In genomic region chr2:78048030-78048705, GRCm38 (mm10) we compare ENCODE assay signal across 8 mouse cellular contexts.
DNase-seq lines count a peak whose midpoint lies in the region; ATAC-seq and TF ChIP-seq lines count a peak whose summit lies in the region.

No protein-coding gene starts in this region.

- peak overlapping the region; percentile 56 for H3K4me2 ChIP-seq in forebrain, embryonic 13.5 days

- H3K36me3 ChIP-seq in liver, adult 2 months (ENCODE audit: control insufficient read depth, insufficient read depth, low read length): no peaks in the 10 kb centered on the region
- H3K36me3 ChIP-seq in forebrain, embryonic 13.5 days (ENCODE audit: poor library complexity, severe bottlenecking): no peaks in the 10 kb centered on the region

- TF ChIP-seq CTCF in liver, adult 2 months (IDR thresholded peaks at IDR 0.05; ENCODE audit: low read depth, low read length): peak; percentile 60

- 40% methylated on average over 11 of the region's 11 CpGs for WGBS in liver, adult 2 months
- WGBS in forebrain, embryonic 13.5 days: 38% methylated on average over 11 of the region's 11 CpGs

- no peaks in the 10 kb centered on the region for H3K79me2 ChIP-seq in liver, adult 2 months (ENCODE audit: control insufficient read depth, insufficient read depth, low read length)

- TF ChIP-seq POLR2A in liver, adult 2 months (IDR thresholded peaks at IDR 0.05; ENCODE audit: extremely low read depth, insufficient read depth, low read length): no peak

- no peaks in the 10 kb centered on the region for H3K9me3 ChIP-seq in forebrain, embryonic 13.5 days (replicated peaks)

- no peak overlapping the region for H3K9ac ChIP-seq in liver, adult 2 months (ENCODE audit: low read depth, low read length)
- H3K9ac ChIP-seq in forebrain, embryonic 13.5 days: no peak overlapping the region

- H3K27ac ChIP-seq in liver, adult 2 months (replicated peaks; ENCODE audit: insufficient read depth, low read depth, low read length): no peak overlapping the region
- no peak overlapping the region for H3K27ac ChIP-seq in forebrain, embryonic 13.5 days

- peak; percentile 61 for ATAC-seq in forebrain, embryonic 13.5 days

- DNase-seq in liver, adult 2 months (ENCODE audit: extremely low read depth, low read depth, low spot score): peak; percentile 27
- DNase-seq in liver: no peak
- peak; percentile 36 for DNase-seq in R1 (ENCODE audit: low read depth, low spot score)
- DNase-seq in layer of hippocampus, postnatal 10 days (ENCODE audit: low spot score in 2 of 2): peak; percentile 13 to 19
- DNase-seq in retina, embryonic 14.5 days (ENCODE audit: low spot score): peak; percentile 89
- DNase-seq in adrenal gland, postnatal 4 days (ENCODE audit: low spot score in 2 of 2): no peak
- DNase-seq in adrenal gland, postnatal 25 days: no peak

- no peaks in the 10 kb centered on the region; the same call in 1 of the 2 replicates for H3K4me1 ChIP-seq in liver, adult 2 months (ENCODE audit: control insufficient read depth, insufficient read depth, low read length)
- peaks cover 7% of the 10 kb centered on the region for H3K4me1 ChIP-seq in forebrain, embryonic 13.5 days

- no peak overlapping the region for H3K4me3 ChIP-seq in liver, adult 2 months (ENCODE audit: insufficient read depth, low read depth, low read length)
- H3K4me3 ChIP-seq in forebrain, embryonic 13.5 days: no peak overlapping the region

- H3K27me3 ChIP-seq in liver, adult 2 months (ENCODE audit: control insufficient read depth, insufficient read depth, low read length): no peaks in the 10 kb centered on the region
- H3K27me3 ChIP-seq in forebrain, embryonic 13.5 days: no peaks in the 10 kb centered on the region

Comparison
In these comparisons a context has a peak if more than half of its experiments do, and no peak if none do; other contexts are left out.
1. DNase-seq: peak in liver, adult 2 months (single experiment), R1 (single experiment), layer of hippocampus, postnatal 10 days (2 of 2) and retina, embryonic 14.5 days (single experiment); none in liver (single experiment), adrenal gland, postnatal 4 days (0 of 2) and adrenal gland, postnatal 25 days (single experiment).